Mouse (Mus musculus) hindbrain, embryonic 16.5 days (tissue): ENCODE measurements around the gene Naa11. TPM values are rescaled to one million over a fixed set of nuclear protein-coding genes. Genes with fewer than 3 reads are reported as not detected.
A peak's percentile ranks its signal among the peaks of the same experiment; 100 is the strongest.

Experiments
- ATAC-seq: fragments of 200-750 bp; cut with Nextera tagmentation; 2 replicates; pipeline ENCODE4 v1.8.0; 2017; ENCODE audit warnings: moderate TSS enrichment, moderate library complexity
- H3K27ac ChIP-seq: fragments of 300-500 bp; sonication (generic); 2 replicates; pipeline ENCODE4 v1.5.1; 2014; ENCODE audit warnings: low read depth, mild to moderate bottlenecking, control low read depth, low read length, moderate library complexity
- H3K27me3 ChIP-seq: fragments of 300-500 bp; sonication (generic); replicated peaks from 2 replicates; pipeline ENCODE4 v1.6.1; 2014; ENCODE audit warnings: low read length; ENCODE audit not compliant: control insufficient read depth, insufficient read depth
- H3K36me3 ChIP-seq: fragments of 300-500 bp; sonication (generic); 2 replicates; pipeline ENCODE4 v1.6.1; 2014; ENCODE audit warnings: mild to moderate bottlenecking, low read length, moderate library complexity, mixed read lengths; ENCODE audit not compliant: control insufficient read depth, insufficient read depth
- H3K4me1 ChIP-seq: fragments of 300-500 bp; sonication (generic); 2 replicates; pipeline ENCODE4 v1.6.1; 2014; ENCODE audit warnings: low read depth, low read length; ENCODE audit not compliant: control insufficient read depth, insufficient read depth
- H3K4me2 ChIP-seq: fragments of 300-500 bp; sonication (generic); 2 replicates; pipeline ENCODE4 v1.6.1; 2014; ENCODE audit warnings: mild to moderate bottlenecking, low read length, control low read depth, moderate library complexity
- H3K4me3 ChIP-seq: fragments of 300-500 bp; sonication (generic); 2 replicates; pipeline ENCODE4 v1.5.1; 2014; ENCODE audit warnings: mild to moderate bottlenecking, low read length, control low read depth, moderate library complexity
- H3K9ac ChIP-seq: fragments of 300-500 bp; sonication (generic); 2 replicates; pipeline ENCODE4 v1.6.1; 2014; ENCODE audit warnings: low read depth, mild to moderate bottlenecking, control low read depth, low read length, moderate library complexity
- H3K9me3 ChIP-seq: fragments of 300-500 bp; sonication (generic); 2 replicates; pipeline ENCODE4 v1.6.1; 2014; ENCODE audit warnings: mild to moderate bottlenecking, low read length, moderate library complexity; ENCODE audit not compliant: control insufficient read depth
- WGBS: fragments of 180-500 bp; shearing (Covaris S2); extraction: QIAGEN DNeasy Blood & Tissue Kit; methylation state at CpG from one replicate; pipeline ENCODE4 v1.1.7; 2014; 5-methylcytosine and 5-hydroxymethylcytosine counted together
- polyA plus RNA-seq: library from polyadenylated mRNA; unstranded; fragments of >200 nt; fragmentation: Nextera tagmentation; extraction: Ambion mirVana; gene quantifications from 2 replicates; pipeline ENCODE4 v1.2.1, GENCODE M21; 2015

Naa11 gene
- polyA plus RNA-seq, 1 experiment from 2014 or later = not detected

- Histone ChIP-seq H3K9me3 (no peaks in the 10 kb centered on the region), H3K36me3 (no peaks in the 10 kb centered on the region), H3K4me1 (no peaks in the 10 kb centered on the region), H3K27me3 (no peaks in the 10 kb centered on the region), H3K4me3 (no peak overlapping the region), H3K27ac (no peak overlapping the region), H3K4me2 (no peak overlapping the region), H3K9ac (no peak overlapping the region)
- no peak for ATAC-seq
- 91% methylated on average over 4 of the region's 4 CpGs for WGBS
Observed at GRCm38 (mm10) chr5:97397585-97397984, 5.4 kb upstream of the Naa11 start.

DNA sequence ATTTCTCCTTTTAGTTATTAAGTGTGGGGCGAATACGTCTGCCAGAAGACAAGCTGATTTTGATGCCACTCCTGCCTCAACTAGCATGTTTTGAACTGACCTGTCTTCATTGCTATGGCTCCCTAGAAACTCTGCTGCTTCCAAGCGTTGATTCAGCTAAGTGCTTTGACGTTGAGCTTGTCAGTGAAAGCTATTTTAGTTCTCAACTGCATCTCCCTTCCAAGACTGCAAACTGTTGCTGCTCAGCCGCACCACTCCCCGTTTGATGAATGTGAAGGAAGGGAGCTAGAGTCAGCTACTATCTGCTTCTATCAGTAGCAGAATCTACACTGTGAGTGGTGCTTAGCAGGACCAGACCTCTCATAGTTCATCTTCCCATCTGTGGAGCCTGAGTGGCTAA is 4.6 kb downstream of the Naa11 start:
- ATAC-seq = no peak
- Histone ChIP-seq H3K9me3 (no peaks in the 10 kb centered on the region), H3K4me2 (no peak overlapping the region), H3K27me3 (no peaks in the 10 kb centered on the region), H3K4me3 (no peak overlapping the region), H3K27ac (no peak overlapping the region), H3K4me1 (no peaks in the 10 kb centered on the region), H3K36me3 (no peaks in the 10 kb centered on the region), H3K9ac (no peak overlapping the region)
- WGBS = 86% methylated on average over 6 of the region's 6 CpGs

- Histone ChIP-seq H3K36me3 (no peaks in the 10 kb centered on the region), H3K4me1 (no peaks in the 10 kb centered on the region), H3K9ac (no peak overlapping the region), H3K4me3 (no peak overlapping the region), H3K27ac (no peak overlapping the region), H3K27me3 (no peaks in the 10 kb centered on the region), H3K4me2 (no peak overlapping the region), H3K9me3 (no peaks in the 10 kb centered on the region)
- 82% methylated on average over 4 of the region's 4 CpGs for WGBS
- no peak for ATAC-seq
Observed at GRCm38 (mm10) chr5:97384399-97384798, 7.8 kb downstream of the Naa11 start.

DNA sequence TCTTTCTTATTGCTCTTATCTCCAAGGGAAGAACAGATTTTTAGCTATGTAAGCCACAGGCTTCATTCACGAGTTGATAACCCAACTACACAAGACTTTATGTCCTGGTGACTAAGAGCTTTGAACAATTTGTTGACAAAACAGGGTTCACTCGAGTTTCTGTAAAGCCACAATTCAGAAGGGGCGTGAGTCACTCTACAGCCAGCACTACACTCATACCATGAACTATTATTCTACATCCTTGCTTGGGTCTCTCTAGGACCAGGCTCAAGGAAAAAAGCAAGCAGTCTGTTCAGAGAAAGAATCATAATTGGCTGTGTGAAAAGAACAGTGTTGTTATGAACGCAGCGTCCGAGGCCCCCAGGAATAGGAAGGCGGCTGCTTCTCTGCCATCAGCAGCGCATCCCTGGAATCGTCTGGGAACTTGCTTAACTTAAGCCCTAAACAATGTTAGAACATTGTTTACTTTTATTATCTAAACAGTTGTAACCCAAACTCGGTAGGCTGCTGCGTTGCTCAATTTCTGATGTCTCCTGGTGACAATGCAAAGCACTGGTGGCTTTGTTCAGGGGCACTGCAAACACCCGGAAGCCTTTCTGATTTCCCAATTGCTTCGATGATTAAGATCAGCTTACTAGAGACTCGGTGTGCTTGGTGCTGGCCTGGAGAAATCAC is 9.5 kb downstream of the Naa11 start:
- H3K4me1 ChIP-seq = no peaks in the 10 kb centered on the region
- no peak overlapping the region for H3K4me2 ChIP-seq
- 68% methylated on average over 14 of the region's 14 CpGs for WGBS
- no peak overlapping the region for H3K27ac ChIP-seq
- no peaks in the 10 kb centered on the region for H3K36me3 ChIP-seq
- H3K9me3 ChIP-seq = no peaks in the 10 kb centered on the region
- H3K9ac ChIP-seq = no peak overlapping the region
- no peaks in the 10 kb centered on the region for H3K27me3 ChIP-seq
- H3K4me3 ChIP-seq = no peak overlapping the region
- ATAC-seq = no peak

DNA sequence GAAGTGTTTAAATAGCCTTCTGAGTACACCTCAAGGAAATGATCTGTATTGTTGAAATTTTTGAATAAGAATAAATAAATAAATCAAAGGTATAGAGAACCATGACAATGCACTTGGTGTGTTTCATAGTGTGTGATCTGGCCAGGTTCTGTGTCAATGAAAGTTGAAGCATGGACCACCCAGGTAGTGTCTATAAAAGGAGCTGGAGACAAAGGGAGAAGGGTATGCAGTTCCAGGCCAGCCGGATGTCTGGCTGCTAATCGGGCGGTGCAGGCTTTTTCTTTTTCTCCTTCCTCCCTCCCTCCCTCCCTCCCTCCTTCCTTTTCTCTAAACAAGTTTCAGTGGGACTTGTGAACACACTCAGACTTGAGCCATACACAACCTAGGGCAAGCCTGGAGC is 12.2 kb downstream of the Naa11 start:
- H3K27ac ChIP-seq = no peak overlapping the region
- no peak for ATAC-seq
- WGBS = 32% methylated on average over 3 of the region's 3 CpGs
- H3K4me3 ChIP-seq = no peak overlapping the region
- H3K9me3 ChIP-seq = no peaks in the 10 kb centered on the region
- H3K27me3 ChIP-seq = no peaks in the 10 kb centered on the region
- no peaks in the 10 kb centered on the region for H3K36me3 ChIP-seq
- no peaks in the 10 kb centered on the region for H3K4me1 ChIP-seq
- H3K4me2 ChIP-seq = no peak overlapping the region
- H3K9ac ChIP-seq = no peak overlapping the region

GRCm38 (mm10) chr5:97364781-97365180 is 27.4 kb downstream of the Naa11 start:
- ATAC-seq = 0 out of 2 replicates have a peak, but pooled peaks have one; percentile 45
- WGBS = 63% methylated on average over 8 of the region's 8 CpGs
- no peak overlapping the region for H3K4me2 ChIP-seq
- no peaks in the 10 kb centered on the region for H3K4me1 ChIP-seq
- H3K36me3 ChIP-seq = no peaks in the 10 kb centered on the region
- H3K27ac ChIP-seq = no peak overlapping the region
- H3K4me3 ChIP-seq = no peak overlapping the region
- H3K27me3 ChIP-seq = no peaks in the 10 kb centered on the region
- no peak overlapping the region for H3K9ac ChIP-seq
- no peaks in the 10 kb centered on the region for H3K9me3 ChIP-seq

DNA sequence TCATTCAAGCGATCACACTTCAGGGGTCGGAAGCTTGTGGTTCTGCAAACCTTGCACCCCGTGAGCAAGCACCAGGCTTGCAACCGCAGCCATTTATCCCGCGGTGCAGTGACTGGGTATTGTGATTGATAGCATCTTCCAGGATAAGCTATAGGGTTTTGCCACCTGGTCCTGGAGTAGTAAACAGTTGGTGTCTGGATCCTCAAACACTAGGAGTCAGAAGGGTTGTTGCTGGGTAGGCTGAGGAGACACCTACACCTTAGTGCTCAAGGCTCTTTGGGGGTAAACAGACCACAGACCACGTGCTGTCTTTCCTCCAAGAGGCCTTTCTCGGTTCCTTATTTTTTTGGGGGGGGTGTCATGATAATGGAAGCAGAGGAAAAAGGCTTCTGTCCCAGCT is 27.9 kb downstream of the Naa11 start:
- no peak overlapping the region for H3K9ac ChIP-seq
- no peaks in the 10 kb centered on the region for H3K27me3 ChIP-seq
- no peak overlapping the region for H3K27ac ChIP-seq
- H3K36me3 ChIP-seq = no peaks in the 10 kb centered on the region
- no peak overlapping the region for H3K4me3 ChIP-seq
- no peaks in the 10 kb centered on the region for H3K9me3 ChIP-seq
- H3K4me2 ChIP-seq = no peak overlapping the region
- no peaks in the 10 kb centered on the region for H3K4me1 ChIP-seq
- 62% methylated on average over 8 of the region's 8 CpGs for WGBS
- no peak for ATAC-seq

GRCm38 (mm10) chr5:97362539-97362938 is 29.6 kb downstream of the Naa11 start:
- ATAC-seq = no peak
- Histone ChIP-seq H3K27ac (no peak overlapping the region), H3K4me3 (no peak overlapping the region), H3K4me2 (no peak overlapping the region), H3K9me3 (no peaks in the 10 kb centered on the region), H3K36me3 (no peaks in the 10 kb centered on the region), H3K9ac (no peak overlapping the region), H3K27me3 (no peaks in the 10 kb centered on the region), H3K4me1 (no peaks in the 10 kb centered on the region)
- WGBS = 56% methylated on average over 2 of the region's 2 CpGs

- WGBS = 78% methylated on average over 4 of the region's 4 CpGs
- Histone ChIP-seq H3K4me2 (no peak overlapping the region), H3K9ac (no peak overlapping the region)
Observed at GRCm38 (mm10) chr5:97359104-97359503, 33.1 kb downstream of the Naa11 start.

DNA sequence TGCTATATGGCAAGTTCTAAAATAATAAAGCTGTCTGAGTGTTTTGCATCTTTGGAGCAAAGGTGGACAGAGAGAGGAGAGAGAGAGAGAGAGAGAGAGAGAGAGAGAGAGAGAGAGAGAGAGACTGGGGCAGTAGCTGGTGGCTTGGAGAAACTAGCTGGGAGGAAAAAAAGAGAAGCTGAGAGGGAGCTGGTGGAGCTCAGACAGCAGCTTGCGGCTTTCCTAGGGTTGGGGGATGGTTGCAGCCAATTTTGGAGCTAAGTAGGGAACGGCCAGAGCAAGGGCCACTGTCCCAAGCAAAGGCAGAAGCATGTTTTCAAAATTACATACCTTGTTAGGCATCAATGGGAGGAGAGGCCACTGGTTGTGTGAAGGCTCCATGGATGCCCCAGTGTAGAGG is 36.0 kb downstream of the Naa11 start:
- Histone ChIP-seq H3K9me3 (no peaks in the 10 kb centered on the region), H3K27ac (no peak overlapping the region), H3K36me3 (no peaks in the 10 kb centered on the region), H3K4me1 (no peaks in the 10 kb centered on the region), H3K4me2 (no peak overlapping the region), H3K27me3 (no peaks in the 10 kb centered on the region), H3K9ac (no peak overlapping the region), H3K4me3 (no peak overlapping the region)
- WGBS = 73% methylated on average over 2 of the region's 2 CpGs
- no peak for ATAC-seq

More at GRCm38 (mm10) chr5:97359104-97359503, 33.1 kb downstream of the Naa11 start:
- H3K9me3 ChIP-seq = no peaks in the 10 kb centered on the region
- no peaks in the 10 kb centered on the region for H3K4me1 ChIP-seq
- H3K4me3 ChIP-seq = no peak overlapping the region
- no peaks in the 10 kb centered on the region for H3K36me3 ChIP-seq
- ATAC-seq = no peak
- H3K27ac ChIP-seq = no peak overlapping the region
- H3K27me3 ChIP-seq = no peaks in the 10 kb centered on the region
